Comparison of ENCODE assay signal across 19 mouse cellular contexts in the genomic region with DNA sequence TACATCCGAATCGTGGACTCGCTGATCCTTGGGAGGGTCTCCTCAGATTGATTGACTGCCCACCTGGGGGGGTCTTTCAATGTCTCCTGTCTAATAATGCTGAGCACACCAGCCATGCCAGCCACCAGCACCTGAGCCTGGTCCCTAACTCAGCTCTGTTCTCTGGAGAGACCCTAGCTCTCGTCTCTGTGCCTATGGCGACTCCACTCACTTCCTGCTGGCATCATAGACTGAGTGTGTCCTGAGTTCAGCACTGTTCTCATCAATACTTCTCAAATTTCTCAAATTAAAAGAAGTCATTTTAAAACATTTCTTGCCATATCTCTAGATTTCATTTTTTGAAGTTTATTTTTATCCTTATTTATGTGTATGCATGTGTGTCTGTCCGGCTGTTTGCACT.
"Had no signal": no experiment of that assay in that cellular context is flagged by ENCODE, and none has a peak within 500 bp of the region (broad histone marks: within the 10 kb centered on the region; RNA-seq: fewer than 3 reads in every experiment).

No protein-coding gene starts in this region.

- ATAC-seq: intestine, postnatal 0 days; midbrain, embryonic 15.5 days had no signal

- H3K4me1 ChIP-seq: limb, embryonic 12.5 days; limb, embryonic 15.5 days; midbrain, embryonic 12.5 days; midbrain, embryonic 15.5 days; neural tube, embryonic 12.5 days; neural tube, embryonic 15.5 days had no signal

- H3K4me2 ChIP-seq: limb, embryonic 12.5 days; limb, embryonic 15.5 days; liver, embryonic 13.5 days; midbrain, embryonic 12.5 days; midbrain, embryonic 15.5 days; neural tube, embryonic 12.5 days; neural tube, embryonic 15.5 days had no signal

- H3K27ac ChIP-seq: limb, embryonic 12.5 days; limb, embryonic 15.5 days; liver, embryonic 13.5 days; midbrain, embryonic 12.5 days; midbrain, embryonic 15.5 days; neural tube, embryonic 12.5 days; neural tube, embryonic 15.5 days; stomach, postnatal 0 days had no signal

- H3K4me3 ChIP-seq: limb, embryonic 12.5 days; limb, embryonic 15.5 days; liver, embryonic 13.5 days; midbrain, embryonic 12.5 days; midbrain, embryonic 15.5 days; neural tube, embryonic 12.5 days; neural tube, embryonic 15.5 days had no signal

- DNase-seq: kidney, postnatal 14 days; left cerebral cortex, postnatal 4 days; liver, embryonic 13.5 days; lung, adult 2 months; lung, postnatal 14 days; lung, postnatal 4 days; right cerebral cortex, postnatal 14 days; right cerebral cortex, postnatal 4 days; thymus, adult 2 months; thymus, postnatal 14 days; thymus, postnatal 4 days had no signal

- H3K9me3 ChIP-seq: limb, embryonic 12.5 days; limb, embryonic 15.5 days; liver, embryonic 13.5 days; midbrain, embryonic 12.5 days; midbrain, embryonic 15.5 days; neural tube, embryonic 12.5 days; neural tube, embryonic 15.5 days had no signal

- H3K9ac ChIP-seq: limb, embryonic 12.5 days; limb, embryonic 15.5 days; liver, embryonic 13.5 days; midbrain, embryonic 12.5 days; midbrain, embryonic 15.5 days; neural tube, embryonic 12.5 days; neural tube, embryonic 15.5 days had no signal

- H3K27me3 ChIP-seq: limb, embryonic 12.5 days; limb, embryonic 15.5 days; liver, embryonic 13.5 days; midbrain, embryonic 12.5 days; midbrain, embryonic 15.5 days; neural tube, embryonic 12.5 days; neural tube, embryonic 15.5 days had no signal
